Mouse (Mus musculus) MEL (cell line): ENCODE results near the gene Smg5.
A peak's percentile ranks its signal among the peaks of the same experiment; 100 is the strongest.

Experiments used
- CTCF ChIP-seq, 3 experiments: IDR thresholded peaks in 2 of 3; conservative IDR thresholded peaks in 1 of 3; 2 replicates each; pipeline ENCODE4 v1.5.1; 2011 to 2012; ENCODE audit warnings: low read length in 3 of 3, low read depth in 2 of 3, mild to moderate bottlenecking in 2 of 3, improper control_type of control experiment in 1 of 3, inconsistent platforms in 1 of 3, mixed read lengths in 1 of 3, moderate library complexity in 1 of 3; ENCODE audit not compliant: control insufficient read depth in 1 of 3, insufficient read depth in 1 of 3, poor library complexity in 1 of 3, severe bottlenecking in 1 of 3
- GATA1 ChIP-seq: IDR thresholded peaks from 2 replicates; pipeline ENCODE4 v1.6.1; 2011; ENCODE audit warnings: low read depth, low read length, improper control_type of control experiment
- MYC ChIP-seq: IDR thresholded peaks from 2 replicates; pipeline ENCODE4 v1.6.1; 2011; ENCODE audit warnings: low read depth, mild to moderate bottlenecking, low read length, improper control_type of control experiment, moderate library complexity
- POLR2A ChIP-seq, 2 experiments: IDR thresholded peaks; 2 replicates each; pipeline ENCODE4 v1.6.1; 2011 to 2012; ENCODE audit warnings: low read length in 2 of 2, mild to moderate bottlenecking in 2 of 2, control low read depth in 1 of 2, improper control_type of control experiment in 1 of 2, low read depth in 1 of 2, moderate library complexity in 1 of 2; ENCODE audit not compliant: control insufficient read depth in 1 of 2, insufficient read depth in 1 of 2, poor library complexity in 1 of 2
- RAD21 ChIP-seq: IDR thresholded peaks from 2 replicates; pipeline ENCODE4 v1.6.1; 2011; ENCODE audit warnings: mild to moderate bottlenecking, low read depth, low read length, improper control_type of control experiment
- TCF12 ChIP-seq: IDR thresholded peaks from 2 replicates; pipeline ENCODE4 v1.6.1; 2014; ENCODE audit warnings: low read depth, mild to moderate bottlenecking, inconsistent platforms, low read length, improper control_type of control experiment, moderate library complexity
- ZC3H11A ChIP-seq: IDR thresholded peaks from 2 replicates; pipeline ENCODE4 v1.6.1; 2012; ENCODE audit warnings: low read depth, mild to moderate bottlenecking, inconsistent platforms, low read length, improper control_type of control experiment

DNA sequence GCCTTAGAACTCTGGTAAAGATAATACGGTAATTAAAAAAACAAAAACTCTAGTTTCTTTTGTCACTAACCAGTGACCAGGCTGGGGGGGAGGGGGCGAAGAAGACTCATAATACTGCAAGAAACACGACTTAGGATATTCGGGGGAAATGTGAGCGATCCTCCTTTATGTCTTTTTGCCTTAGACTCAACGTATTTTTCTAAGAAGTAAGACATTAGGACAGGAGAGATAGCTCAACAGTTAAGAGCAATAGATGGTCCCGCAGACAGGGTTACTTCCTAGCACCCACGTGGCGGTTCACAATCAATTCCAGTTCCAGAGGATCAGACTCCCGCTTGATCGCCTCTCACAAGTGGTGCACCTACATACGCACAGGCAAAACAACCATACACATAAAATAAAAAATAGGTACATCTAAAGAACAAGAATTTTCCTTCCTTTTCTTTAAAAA, 39.9 kb upstream of the Smg5 start:
- TF ChIP-seq RAD21 (no peak), GATA1 (no peak), TCF12 (no peak), ZC3H11A (no peak), POLR2A (IDR thresholded peaks at IDR 0.05; ENCODE audit: control insufficient read depth in 1 of 2, insufficient read depth in 1 of 2, low read depth in 1 of 2, low read length in 2 of 2, poor library complexity in 1 of 2) (no peak), CTCF (IDR thresholded peaks at IDR 0.05 in 2 of 3, conservative IDR thresholded peaks at IDR 0.05 in 1 of 3; ENCODE audit: control insufficient read depth in 1 of 3, insufficient read depth in 1 of 3, low read depth in 2 of 3, low read length in 3 of 3, poor library complexity in 1 of 3, severe bottlenecking in 1 of 3) (no peak), MYC (peak; percentile 100)
